Mouse (Mus musculus) intestine, postnatal 0 days (tissue): ENCODE results near the gene Acvr1. TPM values are rescaled to one million over a fixed set of nuclear protein-coding genes. Genes with fewer than 3 reads are reported as not detected.

Experiments used
- ATAC-seq: fragments of 200-750 bp; cut with Nextera tagmentation; 2 replicates; pipeline ENCODE4 v1.8.0; 2017; ENCODE audit warnings: mild to moderate bottlenecking, moderate TSS enrichment, moderate library complexity
- H3K27ac ChIP-seq: fragments of 300-500 bp; sonication (generic); 2 replicates; pipeline ENCODE4 v1.5.1; 2014; ENCODE audit warnings: mild to moderate bottlenecking, low read depth, low read length, moderate library complexity
- H3K27me3 ChIP-seq: fragments of 300-500 bp; sonication (generic); replicated peaks from 2 replicates; pipeline ENCODE4 v1.6.1; 2014; ENCODE audit warnings: low read length, mixed read lengths; ENCODE audit not compliant: control insufficient read depth, insufficient read depth
- H3K36me3 ChIP-seq: fragments of 300-500 bp; sonication (generic); 2 replicates; pipeline ENCODE4 v1.6.1; 2014; ENCODE audit warnings: mild to moderate bottlenecking, moderate library complexity; ENCODE audit not compliant: control insufficient read depth, insufficient read depth
- H3K4me1 ChIP-seq: fragments of 300-500 bp; sonication (generic); replicated peaks from 2 replicates; pipeline ENCODE4 v1.6.1; 2014; ENCODE audit warnings: antibody characterized with exemption, low read length, mixed read lengths; ENCODE audit not compliant: control insufficient read depth, insufficient read depth
- H3K4me2 ChIP-seq: fragments of 300-500 bp; sonication (generic); replicated peaks from 2 replicates; pipeline ENCODE4 v1.6.1; 2014; ENCODE audit warnings: low read depth, mild to moderate bottlenecking, moderate library complexity
- H3K4me3 ChIP-seq: fragments of 300-500 bp; sonication (generic); 2 replicates; pipeline ENCODE4 v1.5.1; 2014; ENCODE audit warnings: low read depth, low read length
- H3K9ac ChIP-seq: fragments of 300-500 bp; sonication (generic); 2 replicates; pipeline ENCODE4 v1.6.1; 2014; ENCODE audit warnings: mild to moderate bottlenecking, low read depth, low read length
- H3K9me3 ChIP-seq: fragments of 300-500 bp; sonication (generic); 2 replicates; pipeline ENCODE4 v1.6.1; 2016; ENCODE audit warnings: mixed run types; ENCODE audit not compliant: control insufficient read depth
- CTCF ChIP-seq: sonication (generic); IDR thresholded peaks from 2 replicates; pipeline ENCODE4 v1.5.1; 2016; ENCODE audit warnings: low read depth, mild to moderate bottlenecking, control low read depth, antibody characterized with exemption, moderate library complexity
- WGBS: fragments of 180-500 bp; shearing (Covaris S2); extraction: QIAGEN DNeasy Blood & Tissue Kit; methylation state at CpG from one replicate; pipeline ENCODE4 v1.1.7; 2014; 5-methylcytosine and 5-hydroxymethylcytosine counted together
- polyA plus RNA-seq: library from polyadenylated mRNA; unstranded; fragments of >200 nt; fragmentation: Nextera tagmentation; extraction: Ambion mirVana; gene quantifications from 2 replicates; pipeline ENCODE4 v1.2.1, GENCODE M21; 2015

The Acvr1 gene
- polyA plus RNA-seq, 1 experiment from 2014 or later = 4.6 TPM

DNA sequence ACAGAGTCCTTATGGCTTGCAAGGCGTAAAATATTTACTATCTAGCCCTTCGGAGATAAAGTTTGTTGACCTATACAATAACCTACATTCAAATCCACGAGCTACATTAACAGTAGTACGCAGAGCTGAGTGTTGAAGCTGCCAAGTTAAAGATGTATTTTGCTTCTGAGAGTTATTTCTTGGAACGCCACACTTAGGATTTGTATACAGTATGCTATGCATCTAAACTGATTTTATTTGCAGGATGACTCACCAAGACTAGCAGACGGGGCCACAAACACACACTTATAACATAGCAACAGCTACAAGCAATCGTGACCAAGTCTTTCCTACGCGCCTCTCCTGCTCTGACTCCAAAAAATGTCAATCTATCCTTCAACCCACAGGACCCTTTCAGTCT lies 46.2 kb downstream of the Acvr1 start:
- no peak overlapping the region for H3K9ac ChIP-seq
- no peak for ATAC-seq
- no peaks in the 10 kb centered on the region; the same call in 1 of the 2 replicates for H3K4me1 ChIP-seq
- 51% methylated on average over 9 of the region's 9 CpGs for WGBS
- H3K27me3 ChIP-seq = no peaks in the 10 kb centered on the region
- TF ChIP-seq CTCF = no peak
- no peaks in the 10 kb centered on the region for H3K36me3 ChIP-seq
- H3K9me3 ChIP-seq = no peaks in the 10 kb centered on the region
- no peak overlapping the region for H3K27ac ChIP-seq
- H3K4me3 ChIP-seq = no peak overlapping the region
- no peak overlapping the region for H3K4me2 ChIP-seq

DNA sequence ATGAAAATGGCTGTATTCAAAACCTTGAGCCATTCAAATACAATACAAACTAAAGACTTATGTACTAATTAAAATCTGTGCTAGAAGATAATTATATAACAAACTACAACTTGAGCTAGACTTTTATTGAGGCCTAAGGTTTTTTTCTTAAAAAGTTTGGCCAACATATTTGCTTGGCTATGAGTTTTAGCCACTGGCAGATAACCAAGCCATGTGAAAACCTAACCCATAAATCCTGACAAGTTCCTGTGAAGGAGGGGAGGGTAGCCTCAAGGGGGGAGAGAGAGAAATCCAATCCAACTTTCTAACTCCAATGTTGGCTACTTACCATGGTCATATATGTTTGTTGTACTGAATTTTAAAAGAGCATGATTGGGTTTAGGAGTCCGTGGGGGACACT lies 48.4 kb downstream of the Acvr1 start:
- H3K36me3 ChIP-seq = no peaks in the 10 kb centered on the region
- H3K27ac ChIP-seq = no peak overlapping the region
- TF ChIP-seq CTCF = no peak
- H3K4me3 ChIP-seq = no peak overlapping the region
- H3K9ac ChIP-seq = no peak overlapping the region
- 87% methylated on average over 1 of the region's 1 CpGs for WGBS
- no peaks in the 10 kb centered on the region for H3K27me3 ChIP-seq
- no peaks in the 10 kb centered on the region for H3K9me3 ChIP-seq
- no peak overlapping the region for H3K4me2 ChIP-seq
- no peaks in the 10 kb centered on the region; the same call in 1 of the 2 replicates for H3K4me1 ChIP-seq
- ATAC-seq = no peak

DNA sequence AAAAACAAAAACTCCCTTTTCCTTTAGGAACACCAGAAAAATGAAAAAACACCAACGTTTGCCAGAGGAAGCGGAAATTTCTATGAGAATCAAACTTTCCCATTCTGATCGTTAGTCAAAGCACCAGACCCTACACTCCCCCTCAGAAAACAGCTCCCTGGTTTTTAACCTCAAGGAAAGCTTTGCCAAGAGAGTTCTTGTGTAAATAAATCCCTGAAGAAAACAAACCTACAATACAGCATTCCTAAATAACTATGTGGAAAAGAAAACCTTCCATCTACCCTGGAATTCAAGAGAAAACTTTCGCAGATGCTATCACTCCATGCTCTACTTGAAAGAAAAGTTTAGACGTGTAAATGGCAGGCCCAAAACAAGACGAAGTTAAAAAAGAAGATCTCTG lies 50.0 kb downstream of the Acvr1 start:
- Histone ChIP-seq H3K9ac (no peak overlapping the region), H3K27ac (no peak overlapping the region), H3K36me3 (no peaks in the 10 kb centered on the region), H3K4me2 (no peak overlapping the region), H3K4me1 (no peaks in the 10 kb centered on the region), H3K9me3 (no peaks in the 10 kb centered on the region), H3K27me3 (no peaks in the 10 kb centered on the region), H3K4me3 (no peak overlapping the region)
- no peak for TF ChIP-seq CTCF
- WGBS = 57% methylated on average over 6 of the region's 6 CpGs
- ATAC-seq = no peak

DNA sequence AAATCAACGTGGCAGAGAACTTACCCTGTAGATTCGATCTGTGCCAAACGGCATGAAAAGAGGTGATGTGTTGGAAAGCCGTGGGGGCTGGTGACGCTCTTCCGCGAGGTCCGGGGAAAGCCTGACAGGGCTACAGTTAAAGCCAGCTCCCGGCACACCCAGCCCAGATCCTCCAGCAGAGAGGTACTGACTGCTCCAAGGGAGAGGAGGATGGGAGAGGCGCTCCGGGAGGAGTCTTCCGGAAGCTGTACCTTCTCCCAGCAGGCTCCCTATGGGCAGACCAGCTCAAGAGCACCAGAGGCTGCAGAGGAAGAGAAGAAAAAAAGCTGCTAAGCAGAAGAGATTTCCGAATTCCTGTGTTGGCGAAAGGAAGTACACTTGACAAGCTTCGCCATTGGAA lies 51.0 kb downstream of the Acvr1 start:
- Histone ChIP-seq H3K36me3 (no peaks in the 10 kb centered on the region), H3K9me3 (no peaks in the 10 kb centered on the region), H3K4me2 (0 out of 2 replicates have a peak overlapping the region, but pooled peaks have one; percentile 21), H3K27me3 (no peaks in the 10 kb centered on the region), H3K9ac (no peak overlapping the region), H3K27ac (no peak overlapping the region), H3K4me1 (no peaks in the 10 kb centered on the region), H3K4me3 (no peak overlapping the region)
- TF ChIP-seq CTCF = no peak
- ATAC-seq = no peak
- 52% methylated on average over 15 of the region's 15 CpGs for WGBS

DNA sequence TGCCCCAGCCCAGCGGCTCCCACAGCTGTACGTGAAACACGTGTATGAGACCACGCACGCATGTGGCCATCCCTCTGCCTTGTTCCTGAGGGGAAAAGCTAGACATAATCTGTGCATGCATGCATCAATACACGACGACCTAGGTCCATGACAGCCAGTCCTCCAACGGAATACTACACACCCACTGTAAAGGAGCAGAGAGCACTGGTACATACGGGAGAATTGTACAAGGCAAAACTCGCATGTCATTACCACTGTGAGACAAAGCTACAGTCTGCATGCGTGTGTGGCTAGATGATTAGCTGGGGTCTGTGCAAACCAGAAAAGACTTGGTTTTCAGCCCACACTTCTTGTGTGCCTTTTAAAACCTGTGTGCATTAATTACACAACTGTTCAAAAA lies 52.5 kb downstream of the Acvr1 start:
- Histone ChIP-seq H3K9ac (no peak overlapping the region), H3K27ac (no peak overlapping the region), H3K9me3 (no peaks in the 10 kb centered on the region), H3K4me2 (no peak overlapping the region), H3K4me3 (no peak overlapping the region), H3K27me3 (no peaks in the 10 kb centered on the region), H3K36me3 (no peaks in the 10 kb centered on the region), H3K4me1 (no peaks in the 10 kb centered on the region)
- no peak for TF ChIP-seq CTCF
- WGBS = 96% methylated on average over 11 of the region's 11 CpGs
- no peak for ATAC-seq

DNA sequence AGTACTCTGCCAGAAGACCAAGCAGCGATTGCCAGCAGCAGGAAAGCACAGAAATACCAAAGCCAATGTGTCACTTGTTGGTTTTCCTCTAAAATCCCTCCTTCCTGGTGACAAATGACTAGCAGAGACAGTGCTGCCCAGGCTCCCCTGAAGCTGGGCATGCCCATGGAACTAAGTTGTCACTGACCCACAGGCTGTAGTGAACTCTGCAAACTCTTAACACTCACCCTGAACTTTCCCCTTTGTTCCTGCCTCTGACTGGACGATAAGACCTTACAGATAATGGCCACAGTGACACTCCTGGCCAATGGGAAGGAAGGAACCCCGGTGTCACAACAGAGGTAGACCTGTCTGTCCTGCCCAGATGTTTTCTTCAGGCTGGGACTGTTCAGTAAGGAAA lies 53.7 kb downstream of the Acvr1 start:
- Histone ChIP-seq H3K4me2 (no peak overlapping the region), H3K9ac (no peak overlapping the region), H3K27me3 (no peaks in the 10 kb centered on the region), H3K27ac (no peak overlapping the region), H3K4me1 (no peaks in the 10 kb centered on the region), H3K9me3 (no peaks in the 10 kb centered on the region), H3K36me3 (no peaks in the 10 kb centered on the region), H3K4me3 (no peak overlapping the region)
- 58% methylated on average over 3 of the region's 3 CpGs for WGBS
- TF ChIP-seq CTCF = no peak
- peak; percentile 69 for ATAC-seq

DNA sequence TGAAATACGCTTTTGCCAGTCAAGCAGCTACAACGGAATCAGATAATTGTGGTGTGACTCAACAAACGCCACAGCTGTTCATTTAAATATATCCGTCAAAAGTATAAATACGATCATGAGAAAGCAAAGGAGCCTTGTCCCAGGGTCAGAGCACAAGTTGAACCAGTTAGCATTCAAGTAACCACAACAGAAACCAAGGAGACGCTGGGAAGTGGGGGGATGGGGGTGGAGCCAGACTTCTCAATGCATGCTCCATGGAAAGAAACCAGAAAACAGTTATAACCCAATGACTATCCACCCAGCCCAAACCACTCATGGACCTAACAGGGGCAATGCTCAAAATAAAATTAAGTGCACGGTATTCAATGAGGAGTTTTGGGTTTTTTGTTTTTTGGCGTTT lies 56.8 kb downstream of the Acvr1 start:
- H3K9me3 ChIP-seq = no peaks in the 10 kb centered on the region
- H3K27ac ChIP-seq = no peak overlapping the region
- H3K9ac ChIP-seq = no peak overlapping the region
- H3K4me2 ChIP-seq = no peak overlapping the region; the same call in 1 of the 2 replicates
- no peak overlapping the region for H3K4me3 ChIP-seq
- no peak for TF ChIP-seq CTCF
- H3K4me1 ChIP-seq = no peaks in the 10 kb centered on the region
- no peak for ATAC-seq
- 72% methylated on average over 8 of the region's 8 CpGs for WGBS
- H3K36me3 ChIP-seq = peaks cover 6% of the 10 kb centered on the region
- no peaks in the 10 kb centered on the region for H3K27me3 ChIP-seq
